Mouse (Mus musculus) liver, embryonic 14 days (tissue): Measurements from ENCODE around the gene Pof1b. TPM values are rescaled to one million over a fixed set of nuclear protein-coding genes. Genes with fewer than 3 reads are reported as not detected.

ENCODE experiments used
- polyA plus RNA-seq: library from polyadenylated mRNA; depleted of rRNA; stranded (reverse); fragments of >200 nt; gene quantifications from 2 replicates; pipeline ENCODE4 v1.2.3, GENCODE M21; 2012; rRNA removed

Pof1b gene
- not detected in 2 replicates for polyA plus RNA-seq

GRCm38 (mm10) chrX:112698508-112698907 is at the start of gene Pof1b:
Gene Pof1b (minus strand): TSS chrX:112698651.

GRCm38 (mm10) chrX:112600511-112601305 is 97.7 kb downstream of the Pof1b start, which contains the start of gene Zfp711:
Gene Zfp711 (plus strand): TSS chrX:112600526.

Other genes starting within 250 kb of the Pof1b start
- gene 2010106E10Rik, start 203.4 kb downstream of the Pof1b start, polyA plus RNA-seq = not detected in 2 replicates
- gene Zfp711, start 98.1 kb downstream of the Pof1b start, polyA plus RNA-seq = 0.62 and 0.64 TPM in 2 replicates